Mouse (Mus musculus) limb, embryonic 13.5 days (tissue): ENCODE results near the gene Nat8f1. TPM values are rescaled to one million over a fixed set of nuclear protein-coding genes. Genes with fewer than 3 reads are reported as not detected.

Experiments used
- ATAC-seq: fragments of 200-750 bp; cut with Nextera tagmentation; 2 replicates; pipeline ENCODE4 v1.8.0; 2017; ENCODE audit warnings: low read depth, moderate number of reproducible peaks, moderate TSS enrichment; ENCODE audit not compliant: low FRiP score
- H3K27ac ChIP-seq: fragments of 300-500 bp; sonication (generic); 2 replicates; pipeline ENCODE4 v1.5.1; 2015; ENCODE audit warnings: inconsistent platforms, mild to moderate bottlenecking, moderate library complexity
- H3K27me3 ChIP-seq: fragments of 300-500 bp; sonication (generic); 2 replicates; pipeline ENCODE4 v1.6.1; 2015; ENCODE audit warnings: mild to moderate bottlenecking, inconsistent platforms
- H3K36me3 ChIP-seq: fragments of 300-500 bp; sonication (generic); 2 replicates; pipeline ENCODE4 v1.6.1; 2015; ENCODE audit warnings: inconsistent platforms, mild to moderate bottlenecking, moderate library complexity
- H3K4me1 ChIP-seq: fragments of 300-500 bp; sonication (generic); 2 replicates; pipeline ENCODE4 v1.6.1; 2015; ENCODE audit warnings: inconsistent platforms
- H3K4me2 ChIP-seq: fragments of 300-500 bp; sonication (generic); replicated peaks from 2 replicates; pipeline ENCODE4 v1.6.1; 2015; ENCODE audit warnings: inconsistent platforms, mild to moderate bottlenecking, moderate library complexity
- H3K4me3 ChIP-seq: fragments of 300-500 bp; sonication (generic); 2 replicates; pipeline ENCODE4 v1.5.1; 2015; ENCODE audit warnings: moderate library complexity, mild to moderate bottlenecking, inconsistent platforms
- H3K9ac ChIP-seq: fragments of 300-500 bp; sonication (generic); 2 replicates; pipeline ENCODE4 v1.6.1; 2015; ENCODE audit warnings: mild to moderate bottlenecking, inconsistent platforms
- H3K9me3 ChIP-seq: fragments of 300-500 bp; sonication (generic); 2 replicates; pipeline ENCODE4 v1.6.1; 2016; ENCODE audit warnings: inconsistent platforms
- WGBS: fragments of 180-500 bp; shearing (Covaris S2); methylation state at CpG from one replicate; pipeline ENCODE4 v1.1.7; 2015; 5-methylcytosine and 5-hydroxymethylcytosine counted together
- polyA plus RNA-seq: library from polyadenylated mRNA; unstranded; fragments of >200 nt; fragmentation: Nextera tagmentation; extraction: Ambion mirVana; gene quantifications from 2 replicates; pipeline ENCODE4 v1.2.1, GENCODE M21; 2015

The Nat8f1 gene
- polyA plus RNA-seq, 1 experiment from 2014 or later, result 6.9 TPM

DNA sequence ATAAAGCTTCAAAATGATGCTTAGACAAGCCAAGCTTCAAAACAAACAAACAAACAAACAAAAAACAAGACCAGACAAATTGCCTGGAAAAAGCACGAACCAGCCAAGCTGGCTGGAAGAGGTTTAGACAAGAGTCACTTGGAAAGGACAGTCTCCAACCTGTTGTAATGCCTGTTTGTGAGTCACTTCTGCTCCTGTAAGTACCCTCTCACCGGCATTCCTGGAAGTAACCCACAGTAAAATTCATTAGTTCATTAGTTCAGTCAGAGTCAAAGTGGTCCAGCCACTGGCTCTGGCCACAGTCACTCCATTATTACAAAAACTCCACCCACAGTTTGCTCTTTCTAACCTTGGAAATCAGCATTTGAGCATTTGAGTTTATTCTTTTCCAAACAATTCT is 51.6 kb downstream of the Nat8f1 start:
- Histone ChIP-seq H3K27ac (no peak overlapping the region), H3K9me3 (no peaks in the 10 kb centered on the region), H3K27me3 (no peaks in the 10 kb centered on the region), H3K4me3 (no peak overlapping the region), H3K9ac (no peak overlapping the region), H3K4me2 (no peak overlapping the region), H3K36me3 (no peaks in the 10 kb centered on the region), H3K4me1 (no peaks in the 10 kb centered on the region)
- 86% methylated on average over 2 of the region's 2 CpGs for WGBS
- ATAC-seq, result no peak

DNA sequence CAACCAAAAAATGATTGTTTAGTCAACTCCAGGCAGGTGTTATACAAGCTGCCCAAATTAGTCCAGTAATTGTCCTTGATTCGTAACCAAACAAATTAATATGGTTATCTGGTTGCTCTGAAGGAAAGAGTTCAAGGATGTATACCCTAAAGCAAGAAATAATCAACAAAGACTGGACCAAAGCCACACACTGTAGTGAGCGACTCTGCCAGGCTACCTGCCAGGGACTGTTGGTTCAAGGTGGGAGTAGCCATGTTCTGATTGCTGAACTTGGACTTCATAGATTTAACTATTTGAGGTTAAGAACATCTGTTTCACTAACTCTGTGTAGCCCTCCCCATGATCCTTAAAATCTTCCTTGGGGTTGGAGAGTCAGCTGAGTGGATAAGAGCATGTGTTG is 52.4 kb downstream of the Nat8f1 start:
- 89% methylated on average over 2 of the region's 2 CpGs for WGBS
- Histone ChIP-seq H3K9ac (no peak overlapping the region), H3K27ac (no peak overlapping the region), H3K4me1 (no peaks in the 10 kb centered on the region), H3K4me2 (no peak overlapping the region), H3K27me3 (no peaks in the 10 kb centered on the region), H3K9me3 (no peaks in the 10 kb centered on the region), H3K4me3 (no peak overlapping the region), H3K36me3 (no peaks in the 10 kb centered on the region)
- ATAC-seq, result no peak

DNA sequence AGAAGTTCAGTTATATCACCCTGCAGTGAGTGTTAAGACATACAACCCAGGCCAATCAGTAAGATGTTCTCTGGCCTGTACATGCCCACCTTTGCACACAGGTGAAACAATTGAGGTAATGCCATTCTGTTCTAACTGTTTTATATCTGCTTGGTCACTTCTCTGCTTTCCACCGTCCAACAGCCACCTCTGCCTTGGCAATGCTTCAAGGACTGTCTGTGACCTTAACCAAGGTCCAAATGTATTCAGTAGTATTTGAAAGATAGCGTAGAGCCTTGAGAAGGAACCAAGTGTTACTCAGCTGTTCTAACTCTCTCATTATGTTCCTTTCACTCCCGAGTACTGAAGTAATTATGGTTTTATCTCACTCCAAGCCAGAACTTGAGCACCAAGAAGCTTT is 52.9 kb downstream of the Nat8f1 start:
- Histone ChIP-seq H3K9me3 (no peaks in the 10 kb centered on the region), H3K27me3 (no peaks in the 10 kb centered on the region), H3K4me1 (no peaks in the 10 kb centered on the region), H3K4me2 (no peak overlapping the region), H3K4me3 (no peak overlapping the region), H3K36me3 (no peaks in the 10 kb centered on the region), H3K27ac (no peak overlapping the region), H3K9ac (no peak overlapping the region)
- no peak for ATAC-seq
- WGBS, result 83% methylated on average over 3 of the region's 3 CpGs

DNA sequence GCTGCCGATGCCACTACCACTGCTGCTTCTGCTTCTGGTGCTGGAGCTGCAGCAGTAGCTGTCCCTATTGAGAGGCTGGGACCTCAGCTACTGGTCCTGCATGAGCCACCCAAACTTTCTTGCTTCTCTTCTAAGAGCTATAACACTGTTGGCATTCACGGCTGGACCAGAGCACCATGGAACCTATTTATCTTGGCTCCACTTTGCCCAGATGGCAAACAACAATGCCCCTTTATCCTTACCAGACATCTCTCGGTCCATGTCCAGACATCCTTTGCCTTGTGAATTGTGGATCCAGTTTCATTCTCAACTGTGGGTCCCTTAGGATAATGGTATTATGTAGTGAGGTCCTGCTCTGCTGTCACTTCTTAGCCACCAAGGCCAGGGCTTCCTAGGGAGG is 54.2 kb downstream of the Nat8f1 start:
- H3K9me3 ChIP-seq, result no peaks in the 10 kb centered on the region
- H3K4me3 ChIP-seq, result no peak overlapping the region
- 89% methylated on average over 3 of the region's 3 CpGs for WGBS
- H3K36me3 ChIP-seq, result no peaks in the 10 kb centered on the region
- no peak overlapping the region for H3K9ac ChIP-seq
- H3K4me2 ChIP-seq, result no peak overlapping the region
- no peak for ATAC-seq
- no peaks in the 10 kb centered on the region for H3K27me3 ChIP-seq
- H3K4me1 ChIP-seq, result no peaks in the 10 kb centered on the region
- no peak overlapping the region for H3K27ac ChIP-seq

Other genes with a start within 250 kb of the Nat8f1 start
- gene Nat8f7, start 202.5 kb downstream of the Nat8f1 start, polyA plus RNA-seq, result not detected in 2 replicates
- 0.11 TPM in 2 replicates for gene Nat8f3, start 149.9 kb downstream of the Nat8f1 start, polyA plus RNA-seq
- gene Nat8f6, start 94.7 kb downstream of the Nat8f1 start, polyA plus RNA-seq, result not detected in 2 replicates
- not detected in 2 replicates for gene Nat8f5, start 94.7 kb downstream of the Nat8f1 start, polyA plus RNA-seq
- 0.17 TPM in 1 of 2 replicates, not detected in the other for gene Nat8, start 83.6 kb downstream of the Nat8f1 start, polyA plus RNA-seq
- gene Nat8f2, start 46.5 kb downstream of the Nat8f1 start, polyA plus RNA-seq, result not detected in 2 replicates
- gene Nat8f4, start 10.8 kb downstream of the Nat8f1 start, polyA plus RNA-seq, result 1.8 and 2.5 TPM in 2 replicates
- 38.4 and 38.8 TPM in 2 replicates for gene Tprkb, start 3.8 kb downstream of the Nat8f1 start, polyA plus RNA-seq
- gene Dusp11, start 46.0 kb upstream of the Nat8f1 start, polyA plus RNA-seq, result 41.3 and 51.1 TPM in 2 replicates
- gene Figla, start 100.5 kb upstream of the Nat8f1 start, polyA plus RNA-seq, result not detected in 2 replicates
- gene Add2, start 113.0 kb upstream of the Nat8f1 start, polyA plus RNA-seq, result 4.1 and 5.4 TPM in 2 replicates